Mouse (Mus musculus): Measurements from ENCODE around the gene Clpp. TPM values are rescaled to one million over a fixed set of nuclear protein-coding genes. Genes with fewer than 3 reads are reported as not detected.

Clpp gene
- polyA plus RNA-seq, 1 experiment, result 47.7 TPM

DNA sequence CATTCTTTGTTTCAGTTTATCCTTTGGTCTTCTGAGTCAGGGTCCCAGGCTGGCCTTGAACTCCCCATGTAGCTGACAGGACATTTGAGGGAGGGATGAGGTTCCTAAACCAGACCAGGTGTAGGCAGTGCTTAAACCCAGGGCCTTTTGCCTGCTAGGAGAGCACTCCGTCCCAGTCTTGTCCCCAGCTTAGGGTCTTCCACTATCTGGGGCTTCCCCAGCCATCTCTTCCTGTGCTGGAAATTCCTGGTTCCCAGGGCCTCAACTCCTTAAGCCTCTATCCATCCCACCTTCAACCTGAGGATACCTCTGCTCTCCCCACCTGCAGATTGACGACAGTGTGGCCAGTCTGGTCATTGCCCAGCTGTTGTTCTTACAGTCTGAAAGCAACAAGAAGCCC, 861 bp downstream of the Clpp start:
- Histone ChIP-seq H3K36me3 (ENCODE audit: control insufficient read depth, insufficient read depth, low read length, poor library complexity, severe bottlenecking) (peaks cover 34% of the 10 kb centered on the region), H3K4me1 (ENCODE audit: control insufficient read depth, insufficient read depth, low read length) (peaks cover 3% of the 10 kb centered on the region), H3K9ac (ENCODE audit: low read depth, poor library complexity, severe bottlenecking) (peak overlapping the region; percentile 60), H3K9me3 (replicated peaks; ENCODE audit: control insufficient read depth, insufficient read depth, low read length, poor library complexity, severe bottlenecking) (no peaks in the 10 kb centered on the region), H3K4me3 (ENCODE audit: low read depth, low read length) (peak overlapping the region; percentile 81), H3K27ac (ENCODE audit: insufficient read depth, low read length) (no peak overlapping the region), H3K27me3 (ENCODE audit: control insufficient read depth, insufficient read depth, low read length, poor library complexity, severe bottlenecking) (no peaks in the 10 kb centered on the region)
- no peak for TF ChIP-seq EP300 (IDR thresholded peaks at IDR 0.05; ENCODE audit: insufficient read depth, low read depth, low read length)
- no peak for TF ChIP-seq CTCF (IDR thresholded peaks at IDR 0.05; ENCODE audit: low read depth, low read length)
- no peak for TF ChIP-seq POLR2A (IDR thresholded peaks at IDR 0.05; ENCODE audit: insufficient read depth, low read length)

GRCm38 (mm10) chr17:56995046-56995445, 4.9 kb downstream of the Clpp start:
- peaks cover 40% of the 10 kb centered on the region for H3K36me3 ChIP-seq (ENCODE audit: control insufficient read depth, insufficient read depth, low read length, poor library complexity, severe bottlenecking)
- no peaks in the 10 kb centered on the region for H3K9me3 ChIP-seq (replicated peaks; ENCODE audit: control insufficient read depth, insufficient read depth, low read length, poor library complexity, severe bottlenecking)
- peaks cover 3% of the 10 kb centered on the region for H3K4me1 ChIP-seq (ENCODE audit: control insufficient read depth, insufficient read depth, low read length)
- H3K27ac ChIP-seq (ENCODE audit: insufficient read depth, low read length), result no peak overlapping the region
- H3K27me3 ChIP-seq (ENCODE audit: control insufficient read depth, insufficient read depth, low read length, poor library complexity, severe bottlenecking), result no peaks in the 10 kb centered on the region
- TF ChIP-seq CTCF (IDR thresholded peaks at IDR 0.05; ENCODE audit: low read depth, low read length) (no peak), POLR2A (IDR thresholded peaks at IDR 0.05; ENCODE audit: insufficient read depth, low read length) (no peak), EP300 (IDR thresholded peaks at IDR 0.05; ENCODE audit: insufficient read depth, low read depth, low read length) (no peak)
- H3K4me3 ChIP-seq (ENCODE audit: low read depth, low read length), result no peak overlapping the region
- H3K9ac ChIP-seq (ENCODE audit: low read depth, poor library complexity, severe bottlenecking), result no peak overlapping the region

- no peaks in the 10 kb centered on the region for H3K9me3 ChIP-seq (replicated peaks; ENCODE audit: control insufficient read depth, insufficient read depth, low read length, poor library complexity, severe bottlenecking)
- H3K4me1 ChIP-seq (ENCODE audit: control insufficient read depth, insufficient read depth, low read length), result no peaks in the 10 kb centered on the region
- no peaks in the 10 kb centered on the region for H3K27me3 ChIP-seq (ENCODE audit: control insufficient read depth, insufficient read depth, low read length, poor library complexity, severe bottlenecking)
- H3K27ac ChIP-seq (ENCODE audit: insufficient read depth, low read length), result no peak overlapping the region
- no peak for TF ChIP-seq CTCF (IDR thresholded peaks at IDR 0.05; ENCODE audit: low read depth, low read length)
- TF ChIP-seq EP300 (IDR thresholded peaks at IDR 0.05; ENCODE audit: insufficient read depth, low read depth, low read length), result no peak
- TF ChIP-seq POLR2A (IDR thresholded peaks at IDR 0.05; ENCODE audit: insufficient read depth, low read length), result no peak
- no peak overlapping the region for H3K9ac ChIP-seq (ENCODE audit: low read depth, poor library complexity, severe bottlenecking)
- peaks cover 40% of the 10 kb centered on the region for H3K36me3 ChIP-seq (ENCODE audit: control insufficient read depth, insufficient read depth, low read length, poor library complexity, severe bottlenecking)
- H3K4me3 ChIP-seq (ENCODE audit: low read depth, low read length), result no peak overlapping the region
Observed at GRCm38 (mm10) chr17:56996506-56996905, 6.4 kb downstream of the Clpp start.

- peak within 1 kb of the TSS; percentile 69 for H3K4me3 ChIP-seq (ENCODE audit: low read depth, low read length)
- no peak within 1 kb of the TSS for H3K27ac ChIP-seq (ENCODE audit: insufficient read depth, low read length)
- peaks cover 38% of the 10 kb centered on the region for H3K36me3 ChIP-seq (ENCODE audit: control insufficient read depth, insufficient read depth, low read length, poor library complexity, severe bottlenecking)
Observed at GRCm38 (mm10) chr17:56997029-56997667, 7.0 kb downstream of the Clpp start, which contains the start of gene Alkbh7. Alkbh7 (plus strand) TSS chr17:56997339.

DNA sequence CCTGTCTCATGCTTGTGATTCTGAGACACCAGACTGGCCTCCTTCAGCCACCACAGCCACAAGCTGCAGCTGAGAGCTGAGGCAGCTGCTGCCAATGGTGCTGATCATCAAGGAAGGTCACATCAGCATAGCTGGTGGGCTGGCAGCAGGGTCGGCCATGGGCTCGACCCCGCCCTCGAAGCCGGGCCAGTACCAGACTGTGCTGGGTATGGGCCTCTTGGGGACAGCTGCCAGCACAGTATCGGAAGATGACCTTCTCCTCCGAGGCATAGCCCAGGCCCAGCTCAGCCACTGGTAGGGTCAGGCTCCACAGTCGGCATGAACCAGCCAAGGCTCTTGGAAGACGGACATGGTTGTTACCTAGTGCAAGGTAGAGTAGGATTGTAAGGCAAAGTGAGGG, 9.3 kb downstream of the Clpp start:
- H3K27ac ChIP-seq (ENCODE audit: insufficient read depth, low read length), result no peak overlapping the region
- no peaks in the 10 kb centered on the region for H3K9me3 ChIP-seq (replicated peaks; ENCODE audit: control insufficient read depth, insufficient read depth, low read length, poor library complexity, severe bottlenecking)
- peaks cover 31% of the 10 kb centered on the region for H3K36me3 ChIP-seq (ENCODE audit: control insufficient read depth, insufficient read depth, low read length, poor library complexity, severe bottlenecking)
- TF ChIP-seq EP300 (IDR thresholded peaks at IDR 0.05; ENCODE audit: insufficient read depth, low read depth, low read length) (no peak), CTCF (IDR thresholded peaks at IDR 0.05; ENCODE audit: low read depth, low read length) (no peak), POLR2A (IDR thresholded peaks at IDR 0.05; ENCODE audit: insufficient read depth, low read length) (no peak)
- H3K9ac ChIP-seq (ENCODE audit: low read depth, poor library complexity, severe bottlenecking), result no peak overlapping the region
- H3K27me3 ChIP-seq (ENCODE audit: control insufficient read depth, insufficient read depth, low read length, poor library complexity, severe bottlenecking), result no peaks in the 10 kb centered on the region
- no peaks in the 10 kb centered on the region for H3K4me1 ChIP-seq (ENCODE audit: control insufficient read depth, insufficient read depth, low read length)
- H3K4me3 ChIP-seq (ENCODE audit: low read depth, low read length), result no peak overlapping the region

More at GRCm38 (mm10) chr17:56997029-56997667, 7.0 kb downstream of the Clpp start, which contains the start of gene Alkbh7:
- Histone ChIP-seq H3K9me3 (replicated peaks; ENCODE audit: control insufficient read depth, insufficient read depth, low read length, poor library complexity, severe bottlenecking) (no peaks in the 10 kb centered on the region), H3K4me1 (ENCODE audit: control insufficient read depth, insufficient read depth, low read length) (no peaks in the 10 kb centered on the region), H3K9ac (ENCODE audit: low read depth, poor library complexity, severe bottlenecking) (peak within 1 kb of the TSS; percentile 12; the same call in 1 of the 2 replicates), H3K27me3 (ENCODE audit: control insufficient read depth, insufficient read depth, low read length, poor library complexity, severe bottlenecking) (no peaks in the 10 kb centered on the region)
- TF ChIP-seq POLR2A (IDR thresholded peaks at IDR 0.05; ENCODE audit: insufficient read depth, low read length), result peak; percentile 65
- 0 out of 2 replicates have a peak, but pooled peaks have one; percentile 29 for TF ChIP-seq EP300 (IDR thresholded peaks at IDR 0.05; ENCODE audit: insufficient read depth, low read depth, low read length)
- peak; percentile 60 for TF ChIP-seq CTCF (IDR thresholded peaks at IDR 0.05; ENCODE audit: low read depth, low read length)

GRCm38 (mm10) chr17:56999968-57000609, 10.0 kb downstream of the Clpp start, which contains the start of gene Pspn:
Pspn (minus strand) TSS chr17:57000018.
- H3K27me3 ChIP-seq (ENCODE audit: control insufficient read depth, insufficient read depth, low read length, poor library complexity, severe bottlenecking), result no peaks in the 10 kb centered on the region
- H3K4me3 ChIP-seq (ENCODE audit: low read depth, low read length), result no peak within 1 kb of the TSS
- H3K9ac ChIP-seq (ENCODE audit: low read depth, poor library complexity, severe bottlenecking), result no peak within 1 kb of the TSS
- H3K4me1 ChIP-seq (ENCODE audit: control insufficient read depth, insufficient read depth, low read length), result no peaks in the 10 kb centered on the region
- TF ChIP-seq POLR2A (IDR thresholded peaks at IDR 0.05; ENCODE audit: insufficient read depth, low read length), result no peak
- TF ChIP-seq EP300 (IDR thresholded peaks at IDR 0.05; ENCODE audit: insufficient read depth, low read depth, low read length), result no peak
- TF ChIP-seq CTCF (IDR thresholded peaks at IDR 0.05; ENCODE audit: low read depth, low read length), result no peak
- H3K36me3 ChIP-seq (ENCODE audit: control insufficient read depth, insufficient read depth, low read length, poor library complexity, severe bottlenecking), result peaks cover 26% of the 10 kb centered on the region
- no peak within 1 kb of the TSS for H3K27ac ChIP-seq (ENCODE audit: insufficient read depth, low read length)
- H3K9me3 ChIP-seq (replicated peaks; ENCODE audit: control insufficient read depth, insufficient read depth, low read length, poor library complexity, severe bottlenecking), result no peaks in the 10 kb centered on the region

All from ES-Bruce4 (cell line).